Mouse (Mus musculus): ENCODE results near the gene Gucy2c.

Gucy2c gene

GRCm38 (mm10) chr6:136715881-136716431 lies 65.6 kb downstream of the Gucy2c start:
- H3K9me3 ChIP-seq (ENCODE audit: low read length) = no peaks in the 10 kb centered on the region
- peaks cover 10% of the 10 kb centered on the region; the same call in 1 of the 2 replicates for H3K27me3 ChIP-seq (ENCODE audit: insufficient read depth, low read length)
- no peak for TF ChIP-seq NANOG (IDR thresholded peaks at IDR 0.05; ENCODE audit: borderline replicate concordance, low read length)
- TF ChIP-seq POU5F1 (IDR thresholded peaks at IDR 0.05; ENCODE audit: borderline replicate concordance, low read length) = no peak
- no peak for TF ChIP-seq CTCF (conservative IDR thresholded peaks at IDR 0.05; ENCODE audit: low read length)
- H3K4me1 ChIP-seq (replicated peaks; ENCODE audit: low read depth, low read length) = peaks cover 23% of the 10 kb centered on the region
- H3K4me3 ChIP-seq (replicated peaks; ENCODE audit: low read length) = no peak overlapping the region
- H3K36me3 ChIP-seq (ENCODE audit: insufficient read depth, low read length) = no peaks in the 10 kb centered on the region

GRCm38 (mm10) chr6:136714097-136714496 lies 67.5 kb downstream of the Gucy2c start:
- Histone ChIP-seq H3K4me3 (replicated peaks; ENCODE audit: low read length) (no peak overlapping the region), H3K9me3 (ENCODE audit: low read length) (no peaks in the 10 kb centered on the region), H3K27me3 (ENCODE audit: insufficient read depth, low read length) (peaks cover 2% of the 10 kb centered on the region; the same call in 1 of the 2 replicates), H3K36me3 (ENCODE audit: insufficient read depth, low read length) (no peaks in the 10 kb centered on the region), H3K4me1 (replicated peaks; ENCODE audit: low read depth, low read length) (peaks cover 7% of the 10 kb centered on the region; the same call in 1 of the 2 replicates)
- no peak for TF ChIP-seq CTCF (conservative IDR thresholded peaks at IDR 0.05; ENCODE audit: low read length)
- TF ChIP-seq NANOG (IDR thresholded peaks at IDR 0.05; ENCODE audit: borderline replicate concordance, low read length) = no peak
- no peak for TF ChIP-seq POU5F1 (IDR thresholded peaks at IDR 0.05; ENCODE audit: borderline replicate concordance, low read length)

DNA sequence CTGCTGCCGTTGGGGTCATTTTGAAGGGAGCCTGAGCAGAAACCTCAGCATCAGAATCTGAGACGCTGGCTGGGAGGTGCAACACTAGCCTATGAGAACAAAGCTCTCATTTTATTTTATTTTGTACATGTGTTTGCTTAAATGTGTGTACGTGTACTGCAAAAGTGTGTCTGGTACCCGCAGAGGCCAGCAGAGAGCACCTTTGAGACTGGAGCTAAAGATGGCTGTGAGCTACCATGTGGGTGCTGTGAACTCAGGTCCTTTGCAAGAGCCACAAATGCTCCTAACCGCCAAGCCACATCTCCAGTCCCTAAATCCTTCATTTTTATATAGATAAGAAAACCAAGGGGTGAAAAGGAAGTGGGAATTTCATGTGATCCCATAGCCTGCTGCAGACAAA lies 71.2 kb downstream of the Gucy2c start:
- TF ChIP-seq CTCF (conservative IDR thresholded peaks at IDR 0.05; ENCODE audit: low read length) = peak; percentile 51
- TF ChIP-seq POU5F1 (IDR thresholded peaks at IDR 0.05; ENCODE audit: borderline replicate concordance, low read length) = no peak

GRCm38 (mm10) chr6:136708597-136708996 lies 73.0 kb downstream of the Gucy2c start:
- H3K4me1 ChIP-seq (replicated peaks; ENCODE audit: low read depth, low read length) = no peaks in the 10 kb centered on the region
- H3K27me3 ChIP-seq (ENCODE audit: insufficient read depth, low read length) = no peaks in the 10 kb centered on the region
- H3K9me3 ChIP-seq (ENCODE audit: low read length) = no peaks in the 10 kb centered on the region
- H3K36me3 ChIP-seq (ENCODE audit: insufficient read depth, low read length) = no peaks in the 10 kb centered on the region
- no peak overlapping the region for H3K4me3 ChIP-seq (replicated peaks; ENCODE audit: low read length)
- TF ChIP-seq POU5F1 (IDR thresholded peaks at IDR 0.05; ENCODE audit: borderline replicate concordance, low read length) (no peak), NANOG (IDR thresholded peaks at IDR 0.05; ENCODE audit: borderline replicate concordance, low read length) (no peak), CTCF (conservative IDR thresholded peaks at IDR 0.05; ENCODE audit: low read length) (no peak)

More for the DNA sequence above, 71.2 kb downstream of the Gucy2c start:
- Histone ChIP-seq H3K36me3 (ENCODE audit: insufficient read depth, low read length) (no peaks in the 10 kb centered on the region), H3K9me3 (ENCODE audit: low read length) (no peaks in the 10 kb centered on the region), H3K4me1 (replicated peaks; ENCODE audit: low read depth, low read length) (no peaks in the 10 kb centered on the region), H3K27me3 (ENCODE audit: insufficient read depth, low read length) (no peaks in the 10 kb centered on the region), H3K4me3 (replicated peaks; ENCODE audit: low read length) (no peak overlapping the region)

GRCm38 (mm10) chr6:136701878-136702277 lies 79.7 kb downstream of the Gucy2c start:
- Histone ChIP-seq H3K9me3 (ENCODE audit: low read length) (no peaks in the 10 kb centered on the region), H3K4me1 (replicated peaks; ENCODE audit: low read depth, low read length) (no peaks in the 10 kb centered on the region), H3K27me3 (ENCODE audit: insufficient read depth, low read length) (no peaks in the 10 kb centered on the region), H3K36me3 (ENCODE audit: insufficient read depth, low read length) (no peaks in the 10 kb centered on the region), H3K4me3 (replicated peaks; ENCODE audit: low read length) (no peak overlapping the region)
- no peak for TF ChIP-seq CTCF (conservative IDR thresholded peaks at IDR 0.05; ENCODE audit: low read length)

- H3K4me3 ChIP-seq (replicated peaks; ENCODE audit: low read length) = no peak overlapping the region
- no peaks in the 10 kb centered on the region for H3K9me3 ChIP-seq (ENCODE audit: low read length)
- no peaks in the 10 kb centered on the region for H3K27me3 ChIP-seq (ENCODE audit: insufficient read depth, low read length)
- no peaks in the 10 kb centered on the region for H3K36me3 ChIP-seq (ENCODE audit: insufficient read depth, low read length)
- no peaks in the 10 kb centered on the region for H3K4me1 ChIP-seq (replicated peaks; ENCODE audit: low read depth, low read length)
- TF ChIP-seq NANOG (IDR thresholded peaks at IDR 0.05; ENCODE audit: borderline replicate concordance, low read length) (no peak), POU5F1 (IDR thresholded peaks at IDR 0.05; ENCODE audit: borderline replicate concordance, low read length) (no peak), CTCF (conservative IDR thresholded peaks at IDR 0.05; ENCODE audit: low read length) (no peak)
Measured at GRCm38 (mm10) chr6:136701185-136701584, 80.4 kb downstream of the Gucy2c start.

DNA sequence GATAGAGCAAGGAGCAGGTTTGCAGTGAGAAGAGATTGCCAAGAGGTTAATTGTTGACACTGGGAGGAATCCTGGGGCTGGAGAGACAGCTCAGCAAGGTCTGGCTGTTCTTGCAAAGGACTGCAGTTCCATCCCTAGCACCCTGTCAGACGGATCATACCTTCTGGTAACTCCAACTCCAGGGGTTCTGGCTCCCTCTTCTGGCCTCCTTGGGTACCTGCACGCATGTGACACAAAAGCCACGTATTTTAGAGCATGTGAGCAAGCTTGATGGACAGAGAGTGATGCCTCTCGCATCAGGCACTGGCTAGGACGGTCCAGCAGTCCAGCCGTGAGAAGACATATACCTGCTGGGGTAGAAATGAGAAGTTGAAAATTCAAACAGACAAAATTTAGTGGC lies 90.3 kb downstream of the Gucy2c start:
- Histone ChIP-seq H3K36me3 (ENCODE audit: insufficient read depth, low read length) (no peaks in the 10 kb centered on the region), H3K27me3 (ENCODE audit: insufficient read depth, low read length) (peaks cover 3% of the 10 kb centered on the region; the same call in 1 of the 2 replicates), H3K4me1 (replicated peaks; ENCODE audit: low read depth, low read length) (peaks cover 6% of the 10 kb centered on the region), H3K4me3 (replicated peaks; ENCODE audit: low read length) (no peak overlapping the region), H3K9me3 (ENCODE audit: low read length) (peaks cover 14% of the 10 kb centered on the region)
- TF ChIP-seq POU5F1 (IDR thresholded peaks at IDR 0.05; ENCODE audit: borderline replicate concordance, low read length) = no peak
- TF ChIP-seq NANOG (IDR thresholded peaks at IDR 0.05; ENCODE audit: borderline replicate concordance, low read length) = no peak
- peak; percentile 36; the same call in 1 of the 2 replicates for TF ChIP-seq CTCF (conservative IDR thresholded peaks at IDR 0.05; ENCODE audit: low read length)

GRCm38 (mm10) chr6:136690527-136690926 lies 91.0 kb downstream of the Gucy2c start:
- TF ChIP-seq CTCF (conservative IDR thresholded peaks at IDR 0.05; ENCODE audit: low read length) (no peak), NANOG (IDR thresholded peaks at IDR 0.05; ENCODE audit: borderline replicate concordance, low read length) (no peak), POU5F1 (IDR thresholded peaks at IDR 0.05; ENCODE audit: borderline replicate concordance, low read length) (no peak)
- Histone ChIP-seq H3K27me3 (ENCODE audit: insufficient read depth, low read length) (peaks cover 3% of the 10 kb centered on the region; the same call in 1 of the 2 replicates), H3K9me3 (ENCODE audit: low read length) (peaks cover 17% of the 10 kb centered on the region), H3K4me1 (replicated peaks; ENCODE audit: low read depth, low read length) (peaks cover 6% of the 10 kb centered on the region), H3K4me3 (replicated peaks; ENCODE audit: low read length) (no peak overlapping the region), H3K36me3 (ENCODE audit: insufficient read depth, low read length) (no peaks in the 10 kb centered on the region)
